Mouse (Mus musculus): ENCODE measurements at regions not wholly inside any gene's neighbourhood (a gene's known extent, or its start where the extent isn't known, plus 50 kb on each side); places are given as distances from the start of the nearest gene placed in this dataset.

DNA sequence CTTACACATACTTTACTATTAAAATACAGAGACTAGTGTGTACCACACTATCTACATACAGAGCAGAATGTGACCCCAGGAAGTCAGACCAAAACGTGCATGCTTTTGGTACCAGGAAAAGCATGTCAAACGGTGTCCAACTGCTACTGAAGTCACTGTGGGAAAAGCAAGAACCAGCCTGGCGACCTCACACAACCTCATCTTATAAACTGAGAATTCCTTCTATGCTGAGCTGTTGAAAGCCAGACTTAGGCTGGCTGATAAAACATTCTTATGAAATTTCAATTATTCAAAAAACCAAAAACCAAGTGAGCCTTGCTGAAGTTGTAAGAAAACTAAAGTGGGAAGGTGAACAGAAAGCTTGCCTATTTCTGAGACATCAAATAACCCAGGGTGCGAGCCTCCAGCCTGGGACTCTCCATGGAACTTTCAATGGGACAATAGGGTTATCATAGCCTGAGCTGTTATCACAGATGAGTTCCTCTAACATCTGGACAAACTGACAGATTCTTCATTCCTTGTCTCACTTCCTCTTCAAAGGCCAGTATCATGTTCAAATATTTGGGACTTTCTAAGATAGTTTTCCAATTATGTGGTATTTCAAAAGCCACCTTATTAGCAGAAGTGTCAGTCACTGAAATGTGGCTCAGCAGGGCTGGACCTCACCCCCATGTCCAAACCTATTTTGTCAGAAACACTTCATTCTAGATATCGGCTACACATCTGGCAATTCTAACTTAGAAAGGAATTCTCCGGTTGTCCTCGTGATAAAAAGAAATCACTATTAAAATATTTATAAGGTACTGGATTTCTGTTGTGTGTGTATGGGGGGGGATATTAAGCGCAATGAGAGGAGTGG lies 155.7 kb downstream of the Sox4 start:
- no peak for DNase-seq (ENCODE audit: low spot score)

DNA sequence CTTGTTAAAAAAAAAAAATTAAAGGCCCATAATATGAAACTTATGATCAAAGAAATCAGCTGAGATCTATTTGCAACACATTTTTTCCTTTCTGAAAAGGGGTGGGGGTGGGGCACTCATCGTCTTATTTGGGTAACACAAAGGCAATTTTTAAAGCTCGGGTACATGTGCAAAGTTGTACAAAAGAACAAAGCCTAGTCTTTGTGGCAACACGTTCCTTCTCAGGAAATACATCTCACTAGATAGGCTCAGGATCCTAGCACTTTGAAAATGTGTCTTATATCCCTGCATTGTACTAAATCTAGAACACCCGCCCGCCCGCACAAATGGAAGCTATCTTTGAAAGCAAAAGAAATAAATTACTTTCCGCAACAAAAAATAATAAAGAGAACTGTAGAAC lies 158.2 kb downstream of the Sox4 start:
- DNase-seq (ENCODE audit: low spot score), result peak; percentile 28

DNA sequence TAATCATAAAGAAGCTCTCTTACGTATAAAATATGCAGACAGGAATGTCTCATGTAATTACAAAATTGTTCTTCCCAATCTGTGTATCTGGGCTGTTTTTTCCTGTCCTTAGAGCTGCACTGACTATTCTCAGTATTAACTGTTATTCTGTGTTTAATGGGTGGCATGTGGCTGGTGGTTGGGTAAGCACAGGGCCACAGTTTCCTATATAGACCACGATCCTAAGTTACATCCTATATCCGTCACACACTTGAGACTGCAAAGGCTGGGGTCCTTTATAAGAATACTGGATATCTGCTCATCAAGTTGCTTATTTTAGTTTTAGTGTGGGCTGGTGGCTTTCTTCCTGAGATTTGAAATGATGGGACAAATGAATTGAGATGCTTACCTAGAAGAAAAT lies 159.0 kb downstream of the Sox4 start:
- no peak for DNase-seq (ENCODE audit: low spot score)

DNA sequence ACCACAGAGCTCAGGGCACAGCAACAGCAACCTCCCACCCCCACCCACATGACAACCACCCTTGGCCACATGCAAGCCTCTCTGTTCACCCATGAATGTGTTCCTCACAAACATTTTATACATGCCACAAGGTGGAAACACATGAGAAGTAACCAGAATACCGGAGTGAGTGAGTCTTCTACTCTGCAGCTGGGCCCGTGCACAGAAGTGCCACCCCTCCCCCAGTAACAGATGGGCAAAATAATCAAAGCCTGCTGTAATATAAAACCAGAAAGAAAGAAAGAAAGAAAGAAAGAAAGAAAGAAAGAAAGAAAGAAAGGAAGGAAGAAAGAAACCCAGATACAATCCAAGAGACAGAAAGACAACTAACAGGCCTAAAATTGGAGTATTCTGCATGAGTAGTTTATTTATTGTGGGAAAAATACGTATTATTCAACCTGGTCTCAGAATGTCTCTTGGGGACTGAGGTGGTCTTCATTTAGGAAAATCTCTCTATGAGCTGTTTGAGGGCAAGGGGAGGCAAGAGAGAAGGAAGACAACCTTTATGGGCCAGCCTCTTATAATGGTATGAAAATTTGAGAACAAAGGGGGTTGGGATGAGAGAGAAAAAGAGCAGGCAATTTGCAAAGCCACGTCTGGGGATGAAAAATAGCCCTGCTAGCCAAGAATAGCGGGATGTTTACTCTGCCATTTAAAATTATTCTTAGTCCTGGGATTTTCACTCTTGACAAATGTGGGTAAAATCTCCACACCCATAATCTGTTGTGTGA lies 160.2 kb downstream of the Sox4 start:
- peak; percentile 56 for DNase-seq (ENCODE audit: low spot score)

DNA sequence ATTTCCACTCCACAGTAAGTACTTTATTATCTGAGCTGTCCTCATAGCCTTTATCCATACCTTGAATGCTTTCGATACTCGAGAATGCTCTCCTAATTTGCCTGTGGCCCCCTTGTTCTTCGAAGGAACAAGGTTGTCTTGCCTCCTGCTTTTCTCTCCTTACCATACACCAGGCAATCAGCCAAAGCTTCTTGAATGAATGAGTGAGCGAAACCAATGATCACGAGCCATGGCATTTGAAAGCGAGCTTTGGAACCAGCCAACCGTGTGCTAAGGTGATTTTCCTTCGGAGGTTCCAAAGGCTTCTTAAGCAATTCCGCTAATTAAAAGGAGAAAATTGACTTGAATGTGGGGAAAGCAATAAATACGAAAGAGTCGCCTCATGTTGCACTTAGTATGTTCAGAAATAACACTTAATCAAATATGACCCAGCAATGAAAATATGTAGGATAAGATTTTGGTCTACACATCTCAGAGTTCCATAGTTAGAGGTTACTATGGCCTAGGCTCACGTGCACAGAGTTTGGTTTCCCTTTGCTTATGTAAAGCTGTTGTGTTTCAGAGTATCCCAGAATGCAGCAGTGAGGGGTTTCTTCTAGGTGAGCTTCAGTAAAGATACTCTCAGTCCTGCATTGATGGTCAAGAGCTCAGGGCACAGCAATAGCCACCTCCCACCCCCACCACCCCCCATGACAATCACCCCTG lies 160.9 kb downstream of the Sox4 start:
- DNase-seq (ENCODE audit: low spot score), result no peak

DNA sequence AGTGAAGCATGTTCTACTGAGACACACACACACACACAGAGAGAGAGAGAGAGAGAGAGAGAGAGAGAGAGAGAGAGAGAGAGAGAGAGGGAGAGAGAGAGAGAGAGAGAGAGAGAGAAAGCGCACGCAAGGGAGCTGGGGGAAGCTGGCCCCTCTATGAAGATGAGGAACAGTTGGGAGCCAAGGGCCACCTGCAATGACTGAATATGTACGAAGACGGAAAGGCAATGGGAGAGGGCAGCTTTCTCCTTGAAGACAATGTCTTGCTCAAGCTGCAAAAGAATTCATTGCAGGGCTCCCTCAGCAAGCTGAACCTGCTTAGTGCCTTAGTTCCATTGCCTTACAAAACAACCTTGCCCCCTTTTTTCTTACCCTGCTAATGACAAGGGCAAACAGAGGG lies 163.1 kb downstream of the Sox4 start:
- peak; percentile 52 for DNase-seq (ENCODE audit: low spot score)

- DNase-seq (ENCODE audit: low spot score), result no peak
These were observed 166.2 kb downstream of the Sox4 start for GRCm38 (mm10) chr13:28787331-28787643.

DNA sequence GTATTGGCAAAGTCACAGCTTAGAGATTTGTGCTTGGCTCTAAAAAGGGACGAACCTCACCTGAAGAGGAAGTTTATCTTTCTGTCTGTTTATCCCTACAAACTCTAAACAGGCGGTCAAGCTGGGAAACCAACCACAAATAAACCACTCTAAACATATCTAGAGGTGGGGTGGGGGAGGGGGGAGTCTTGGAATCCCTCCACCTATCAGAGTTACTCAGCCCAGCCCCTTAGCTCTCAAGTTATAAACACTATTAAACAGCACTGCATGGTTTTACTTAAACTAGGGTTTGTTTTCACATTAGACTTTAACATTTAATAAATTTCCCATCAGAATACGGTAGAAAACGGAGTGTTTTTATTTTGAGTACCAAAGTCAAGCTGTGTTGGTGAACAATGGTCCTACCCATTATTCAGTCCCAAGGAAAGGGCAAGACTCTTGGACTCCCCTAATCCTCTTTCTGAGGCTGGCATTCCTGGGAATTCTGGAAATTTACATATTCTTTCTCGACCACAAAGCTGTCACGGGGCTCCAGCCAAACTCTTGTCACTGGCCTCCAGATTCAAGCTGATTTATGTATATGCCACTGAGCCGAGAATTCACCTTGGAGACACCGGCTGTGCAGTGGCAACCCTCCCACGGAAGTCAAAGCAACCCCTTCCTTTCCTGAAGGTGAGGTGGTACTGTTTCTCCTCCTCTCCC lies 166.7 kb downstream of the Sox4 start:
- DNase-seq (ENCODE audit: low spot score), result no peak

- DNase-seq (ENCODE audit: low spot score), result no peak
These were observed 170.8 kb downstream of the Sox4 start for GRCm38 (mm10) chr13:28782497-28783246.

DNA sequence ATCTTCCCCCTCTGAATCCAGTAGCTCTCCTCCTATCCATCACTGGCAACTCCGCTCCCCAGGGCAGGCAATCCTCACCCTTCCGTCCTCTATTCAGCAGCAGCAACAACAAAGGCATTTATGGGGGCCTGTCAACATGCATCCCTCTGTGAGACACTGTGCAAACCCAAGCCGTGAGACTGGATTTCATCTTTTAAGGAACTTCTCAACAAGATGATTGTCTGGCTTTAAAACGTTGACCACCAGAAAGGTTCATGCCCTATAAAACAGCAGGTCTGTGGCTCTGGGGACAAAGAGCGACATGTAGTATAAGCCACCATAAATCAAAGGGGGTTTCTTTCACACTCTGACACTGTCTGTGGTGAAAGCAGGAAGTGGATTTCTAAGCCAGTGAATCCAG lies 171.4 kb downstream of the Sox4 start:
- DNase-seq (ENCODE audit: low spot score), result no peak

- no peak for DNase-seq (ENCODE audit: low spot score)
These were observed 171.9 kb downstream of the Sox4 start for GRCm38 (mm10) chr13:28781660-28782059.

DNA sequence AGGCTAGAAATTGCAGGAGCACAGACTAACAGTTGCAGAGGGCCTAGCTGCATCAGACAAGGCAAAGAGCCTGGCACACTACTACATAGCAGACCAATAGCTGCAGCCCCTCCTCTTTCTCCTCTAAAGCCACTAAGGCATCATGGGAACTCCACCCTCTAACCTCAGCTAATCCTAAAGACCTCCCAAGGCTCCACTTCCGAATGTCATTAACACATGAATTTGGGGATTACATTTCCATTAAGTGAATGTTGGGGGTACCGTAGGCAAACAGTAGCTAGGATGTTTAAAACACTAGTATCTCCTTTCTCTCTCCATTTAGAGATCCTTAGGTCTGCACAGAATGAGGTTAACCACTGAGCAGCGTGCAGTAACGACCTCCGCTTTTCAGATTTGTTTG lies 173.1 kb downstream of the Sox4 start:
- no peak for DNase-seq (ENCODE audit: low spot score)

DNA sequence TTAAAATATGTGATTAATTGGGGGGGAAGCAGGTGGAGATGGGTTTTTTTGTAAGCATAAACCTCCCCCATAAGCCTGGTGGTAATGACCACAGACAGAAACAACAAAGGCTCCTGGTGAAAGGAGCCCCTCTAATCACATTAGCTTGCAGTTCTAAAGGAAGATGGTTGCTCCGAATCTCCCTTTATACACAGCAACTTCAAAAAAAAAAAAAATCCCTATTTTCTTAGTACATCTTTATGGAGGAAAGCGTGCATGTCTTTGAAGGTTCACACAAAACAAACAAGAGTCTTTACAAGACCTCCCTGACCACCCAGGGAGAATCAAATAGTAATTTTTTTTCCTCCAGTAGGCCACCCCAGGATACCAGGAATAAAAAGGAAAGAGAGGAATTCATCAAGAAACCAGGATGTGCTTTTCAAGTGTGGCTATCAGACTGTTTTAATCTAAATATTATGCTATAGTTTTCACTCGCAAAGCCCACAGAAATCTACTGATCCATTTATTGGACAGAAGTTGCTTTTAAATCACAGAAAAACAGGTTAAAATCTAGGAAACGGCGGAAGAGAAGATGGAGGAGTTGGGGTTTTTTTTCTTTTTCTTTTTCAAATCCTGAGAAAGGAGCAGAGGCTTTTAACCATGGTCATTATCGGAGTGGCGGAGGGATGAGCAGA lies 178.2 kb downstream of the Sox4 start:
- DNase-seq (ENCODE audit: low spot score), result no peak

DNA sequence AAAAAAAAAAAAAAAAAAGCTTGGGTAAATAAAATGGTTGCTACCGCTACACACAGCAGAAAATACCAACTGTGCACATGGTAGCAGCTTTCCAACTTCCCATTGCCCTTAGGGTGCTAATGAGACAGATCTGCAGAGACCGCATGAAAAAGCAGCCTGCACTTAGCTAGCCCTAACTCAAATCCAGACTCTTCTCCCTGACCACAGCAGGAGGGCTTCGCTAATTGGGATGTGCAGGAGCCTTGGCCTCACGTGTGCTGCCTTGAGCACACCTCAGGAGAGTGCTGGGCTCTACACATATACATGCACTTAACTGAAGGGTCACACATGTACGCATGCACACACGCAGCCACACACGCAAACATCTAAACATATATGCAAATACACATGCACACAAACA lies 178.9 kb downstream of the Sox4 start:
- DNase-seq (ENCODE audit: low spot score), result no peak

- peak; percentile 58 for DNase-seq (ENCODE audit: low spot score)
These were observed 180.0 kb downstream of the Sox4 start for GRCm38 (mm10) chr13:28773466-28773865.

DNA sequence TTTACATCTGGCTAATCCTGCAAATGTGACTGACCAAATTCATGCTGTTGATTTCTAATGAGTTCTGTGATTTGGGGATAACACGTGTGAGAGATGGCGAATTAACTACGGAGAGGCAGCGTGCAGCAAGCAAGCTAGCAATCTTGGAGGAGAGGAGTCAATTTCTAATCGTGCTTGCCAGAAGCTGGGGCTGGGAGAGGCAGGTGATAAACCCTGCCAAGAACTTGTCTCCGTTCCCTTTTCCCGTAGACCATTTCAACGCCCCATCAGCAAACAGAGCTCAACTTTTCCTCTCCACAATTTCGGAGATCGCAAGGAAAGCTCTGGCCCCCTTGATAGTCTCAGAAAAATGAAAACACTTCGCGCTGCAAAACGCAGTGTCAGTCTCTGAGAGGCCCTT lies 183.0 kb downstream of the Sox4 start:
- no peak for DNase-seq (ENCODE audit: low spot score)

DNA sequence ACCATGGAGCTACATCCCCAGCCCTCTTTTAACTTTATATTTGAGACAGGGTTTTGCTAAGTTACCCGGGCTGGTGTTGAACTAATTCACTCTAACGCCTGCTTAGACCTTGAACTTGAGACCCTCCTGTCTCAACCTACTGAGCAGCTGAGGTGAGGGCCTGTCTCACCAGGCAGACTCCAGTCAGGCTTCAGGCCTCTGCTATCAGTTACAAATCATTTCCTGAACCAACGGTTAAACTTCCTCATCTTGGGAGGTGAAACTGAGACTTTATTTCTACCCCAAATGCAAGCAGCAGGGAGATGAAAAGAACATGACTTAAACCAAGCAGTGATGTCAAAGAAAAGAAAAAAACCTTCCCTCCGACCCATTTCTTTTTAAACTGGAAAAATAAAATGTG lies 183.5 kb downstream of the Sox4 start:
- no peak for DNase-seq (ENCODE audit: low spot score)

DNA sequence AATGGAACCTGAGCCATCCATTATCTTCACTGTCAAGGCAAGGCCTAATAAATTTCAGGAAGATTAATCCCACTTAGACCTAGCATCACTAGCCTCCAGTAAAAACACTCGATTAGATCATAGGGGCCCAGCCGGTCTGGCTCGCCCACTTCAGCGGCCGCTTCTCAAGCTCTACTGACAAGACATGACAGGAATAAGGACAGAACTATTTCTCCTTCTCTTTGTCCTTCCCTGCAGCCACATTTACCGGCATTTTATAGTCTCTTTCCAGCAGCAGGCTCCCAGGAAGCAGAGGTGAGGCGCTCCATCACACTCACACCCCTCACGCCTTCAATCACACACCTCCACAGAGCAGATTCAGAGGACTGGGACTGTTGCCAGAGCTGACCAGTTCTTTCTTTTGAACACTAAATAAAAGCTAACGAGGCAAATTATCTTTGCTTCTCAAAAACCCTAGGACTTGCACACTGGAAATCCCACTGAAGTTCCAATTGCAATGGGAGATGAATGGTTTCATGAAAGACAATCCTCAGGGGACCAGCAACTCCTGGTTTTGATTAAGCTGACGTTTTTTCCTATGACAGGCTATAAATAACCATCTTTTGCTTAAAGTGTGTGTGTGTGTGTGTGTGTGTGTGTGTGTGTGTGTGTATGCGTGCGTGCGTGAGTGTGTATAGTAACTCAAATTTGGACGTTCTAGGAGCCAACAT lies 184.6 kb downstream of the Sox4 start:
- DNase-seq (ENCODE audit: low spot score), result no peak

GRCm38 (mm10) chr13:28762555-28762954 lies 191.0 kb downstream of the Sox4 start:
- DNase-seq (ENCODE audit: low spot score), result peak; percentile 73

DNA sequence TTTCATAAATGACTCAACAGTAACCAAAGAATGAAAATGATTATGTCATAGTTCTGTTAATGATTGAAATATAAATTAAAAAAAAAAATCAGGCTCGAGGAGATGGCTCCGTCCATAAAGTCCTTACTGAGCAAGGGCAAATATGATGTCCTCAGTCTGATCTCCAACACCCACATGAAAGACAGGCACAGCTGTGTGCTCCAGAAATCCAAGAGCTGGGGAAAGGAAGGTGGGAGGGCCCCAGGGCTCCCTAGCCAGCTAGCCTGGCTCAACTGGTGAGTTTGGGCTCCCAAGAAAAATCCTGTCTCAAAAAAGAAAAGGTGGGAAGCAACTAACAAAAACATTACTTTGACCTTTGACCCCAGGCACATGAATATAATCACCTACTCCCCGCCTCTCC lies 194.5 kb downstream of the Sox4 start:
- DNase-seq (ENCODE audit: low spot score), result no peak

All from thymus, postnatal 0 days (tissue).